Mouse (Mus musculus) layer of hippocampus, postnatal 25 days (tissue): Measurements from ENCODE around the gene 6030468B19Rik. TPM values are rescaled to one million over a fixed set of nuclear protein-coding genes. Genes with fewer than 3 reads are reported as not detected.
"Not testable (repeated sequence)": the region's sequence is repeated elsewhere in the genome, so short reads cannot be mapped to it uniquely, and the experiment has no call there.

ENCODE experiments used
- DNase-seq, 2 experiments: peaks; one replicate each; pipeline ENCODE4 v3.0.0; 2022; ENCODE audit warnings: mixed read lengths in 2 of 2, low spot score in 1 of 2; ENCODE audit errors: extremely low spot score in 1 of 2
- total RNA-seq, 2 experiments: library from RNA; stranded (reverse); gene quantifications; 2 replicates each; pipeline ENCODE4 v1.2.3; 2021

6030468B19Rik gene
- total RNA-seq, 2 experiments from 2014 or later = 0.35 TPM; not detected in 1

DNA sequence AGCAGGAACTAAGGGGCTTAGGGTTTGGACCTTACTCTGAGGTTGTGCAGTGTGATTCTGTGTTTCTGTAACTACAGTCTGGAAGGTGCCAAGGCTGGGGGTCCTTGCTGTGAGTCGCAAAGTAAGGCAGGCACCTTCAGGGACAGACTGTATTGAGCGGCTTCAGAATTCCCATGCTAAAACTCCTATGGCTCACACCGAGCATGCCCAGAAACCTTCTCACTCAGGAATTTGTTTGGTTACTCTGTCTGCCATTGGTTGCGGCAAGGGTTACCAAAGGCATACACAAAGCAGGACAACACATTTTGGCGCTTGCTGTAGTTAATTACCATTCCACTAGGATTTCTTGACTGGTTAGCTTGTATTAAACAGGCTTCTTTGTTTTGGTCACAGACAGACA is 28.7 kb downstream of the 6030468B19Rik start:
- DNase-seq = no peak

DNA sequence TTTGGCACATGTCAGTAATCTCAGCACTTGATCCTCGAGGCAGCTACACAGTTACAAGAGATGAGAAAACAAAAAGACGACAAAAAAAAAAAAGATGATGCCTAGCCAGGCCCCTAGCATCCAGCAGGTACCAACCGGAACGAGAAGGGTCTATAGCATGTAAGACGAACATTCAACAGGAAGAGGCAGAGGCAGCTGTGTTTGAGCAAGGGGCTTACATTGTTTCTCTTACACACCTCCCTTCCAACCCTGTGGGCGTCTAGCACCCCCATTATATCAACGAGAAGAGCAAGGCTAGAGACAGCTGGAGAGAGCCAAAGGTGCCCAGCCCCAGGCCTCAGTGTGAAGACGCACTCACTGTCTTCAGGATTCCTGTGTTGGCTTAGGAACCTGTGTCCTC is 29.5 kb downstream of the 6030468B19Rik start:
- no peak for DNase-seq

DNA sequence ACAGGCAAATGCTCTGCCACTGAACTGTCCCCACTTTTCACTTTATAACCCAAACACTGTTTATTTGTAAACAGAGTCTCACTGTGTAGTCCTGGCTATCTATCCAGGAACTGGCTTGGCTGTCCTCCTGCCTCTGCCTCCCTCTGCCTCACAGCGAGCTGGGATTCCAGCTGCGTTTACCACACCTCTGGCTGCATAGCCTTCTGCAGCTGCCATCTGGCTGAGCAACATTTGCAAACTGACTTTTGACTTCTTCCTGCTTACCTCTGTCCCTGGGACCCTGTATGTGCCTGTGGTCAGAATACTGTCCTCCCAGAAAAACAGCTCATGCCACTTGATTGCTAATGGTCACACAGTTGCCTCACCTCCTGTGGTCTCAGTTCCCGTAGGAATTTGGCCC is 29.9 kb downstream of the 6030468B19Rik start:
- no peak for DNase-seq

DNA sequence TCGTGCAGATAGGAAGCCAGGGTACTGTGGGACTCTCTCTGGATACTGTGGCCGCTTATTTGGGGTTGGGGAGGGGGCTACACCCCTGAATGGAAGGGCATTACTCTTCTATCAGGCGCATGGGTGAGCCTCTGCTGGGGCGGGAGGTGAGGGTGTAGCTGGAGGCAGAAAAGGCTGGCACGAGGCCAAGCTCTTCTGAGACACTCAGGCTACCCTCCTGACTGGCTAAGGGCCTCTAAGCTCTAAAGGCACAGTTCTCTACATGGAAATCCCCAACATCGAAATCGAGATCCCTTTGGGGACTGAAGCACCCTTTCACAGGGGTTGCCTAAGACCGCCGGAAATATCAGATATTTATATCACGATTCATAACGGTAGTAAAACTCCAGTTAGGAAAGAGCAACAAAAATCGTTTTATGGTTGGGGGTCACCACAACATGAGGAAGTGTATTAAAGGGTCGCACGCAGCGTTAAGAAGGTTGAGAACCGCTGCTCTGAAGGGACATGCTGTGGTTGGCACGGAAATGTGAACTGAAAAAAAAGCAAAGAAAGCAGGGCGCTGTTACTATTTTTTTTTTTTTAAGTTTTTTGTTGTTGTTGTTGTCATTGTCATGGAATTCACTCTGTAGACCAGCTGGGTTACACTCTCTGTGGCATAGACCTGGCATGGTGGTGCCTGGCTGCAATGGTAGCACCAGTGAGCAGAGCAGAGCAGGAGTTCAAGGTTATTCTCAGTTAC is 30.9 kb downstream of the 6030468B19Rik start:
- DNase-seq = no peak

DNA sequence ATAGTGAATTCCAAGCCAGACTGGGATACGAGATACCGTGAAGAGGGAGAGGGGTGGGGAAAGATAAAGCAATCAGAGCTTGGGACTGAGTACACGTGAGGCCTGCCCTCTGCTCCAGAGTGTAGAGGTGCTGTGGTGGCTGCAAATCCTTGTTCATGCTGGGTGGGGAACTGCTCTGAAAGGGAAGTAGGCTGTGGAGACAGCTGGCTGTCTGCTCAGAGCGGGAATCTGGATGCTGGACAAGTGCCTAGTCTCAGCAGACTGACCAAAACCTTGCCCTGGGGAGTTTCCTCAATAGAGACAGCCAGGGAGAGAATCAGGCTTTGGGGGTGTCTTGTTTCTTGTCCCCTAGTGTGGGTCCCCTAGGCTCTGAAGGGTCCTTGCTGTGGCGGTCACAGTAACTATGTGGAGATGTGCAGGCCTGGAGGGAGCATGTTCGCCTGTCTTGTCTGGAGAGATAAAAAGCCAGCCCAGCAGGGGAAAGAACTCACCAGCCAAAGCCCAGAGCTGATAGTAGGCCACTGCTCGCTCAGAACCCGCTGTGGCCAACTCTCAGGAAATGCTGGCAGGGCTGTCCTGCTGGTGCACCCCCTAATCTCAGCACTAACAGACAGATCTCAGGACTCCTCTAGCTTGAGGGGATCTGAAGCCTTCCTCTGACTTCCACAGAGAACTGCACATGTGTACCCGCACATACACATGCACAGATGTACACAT is 31.6 kb downstream of the 6030468B19Rik start:
- DNase-seq = no peak

DNA sequence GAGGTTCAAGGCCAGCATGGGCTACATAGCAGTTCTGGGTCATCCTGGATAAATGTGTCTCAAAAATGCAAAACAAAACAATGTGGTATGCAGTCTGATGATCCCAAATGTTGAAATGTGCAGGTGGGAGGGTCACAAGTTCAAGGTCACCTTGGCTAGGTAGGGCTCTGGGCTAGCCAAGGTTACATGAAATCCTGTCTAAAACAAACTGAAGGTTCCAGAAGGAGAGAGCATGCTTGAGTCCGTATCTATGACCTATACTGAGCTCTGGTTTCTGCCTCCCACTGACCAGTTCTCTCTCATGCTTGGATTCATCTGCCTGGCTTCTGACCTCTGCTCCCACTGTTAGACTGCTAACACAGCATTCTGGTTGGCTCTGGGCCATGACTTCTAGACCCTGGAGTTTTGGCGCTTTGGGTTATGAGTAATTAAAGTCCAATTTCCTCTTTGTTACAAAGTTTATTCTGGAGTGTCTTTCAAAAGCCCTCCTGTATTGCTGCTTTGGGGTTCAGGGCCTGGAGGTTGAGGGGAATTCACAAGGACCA is 32.3 kb downstream of the 6030468B19Rik start:
- no peak for DNase-seq

DNA sequence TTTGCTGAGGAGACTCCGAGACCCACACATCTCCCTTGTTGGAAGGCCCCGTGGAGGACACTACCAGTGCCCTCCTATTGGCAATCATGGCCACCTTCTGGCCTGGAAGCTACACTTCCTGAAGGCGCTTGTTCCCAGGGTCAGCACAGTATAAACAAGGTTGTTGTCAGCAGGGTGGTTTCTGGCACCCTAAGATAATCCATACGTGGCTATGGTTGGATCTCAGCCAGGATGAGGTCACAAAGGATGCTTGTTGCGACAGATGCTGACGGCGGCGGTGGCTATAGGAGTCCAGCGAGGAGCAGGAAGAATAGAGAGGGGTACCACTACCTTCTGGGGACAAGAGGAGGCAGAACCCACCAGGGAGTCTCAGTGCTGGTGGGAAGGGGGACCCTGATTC is 32.9 kb downstream of the 6030468B19Rik start:
- no peak for DNase-seq

DNA sequence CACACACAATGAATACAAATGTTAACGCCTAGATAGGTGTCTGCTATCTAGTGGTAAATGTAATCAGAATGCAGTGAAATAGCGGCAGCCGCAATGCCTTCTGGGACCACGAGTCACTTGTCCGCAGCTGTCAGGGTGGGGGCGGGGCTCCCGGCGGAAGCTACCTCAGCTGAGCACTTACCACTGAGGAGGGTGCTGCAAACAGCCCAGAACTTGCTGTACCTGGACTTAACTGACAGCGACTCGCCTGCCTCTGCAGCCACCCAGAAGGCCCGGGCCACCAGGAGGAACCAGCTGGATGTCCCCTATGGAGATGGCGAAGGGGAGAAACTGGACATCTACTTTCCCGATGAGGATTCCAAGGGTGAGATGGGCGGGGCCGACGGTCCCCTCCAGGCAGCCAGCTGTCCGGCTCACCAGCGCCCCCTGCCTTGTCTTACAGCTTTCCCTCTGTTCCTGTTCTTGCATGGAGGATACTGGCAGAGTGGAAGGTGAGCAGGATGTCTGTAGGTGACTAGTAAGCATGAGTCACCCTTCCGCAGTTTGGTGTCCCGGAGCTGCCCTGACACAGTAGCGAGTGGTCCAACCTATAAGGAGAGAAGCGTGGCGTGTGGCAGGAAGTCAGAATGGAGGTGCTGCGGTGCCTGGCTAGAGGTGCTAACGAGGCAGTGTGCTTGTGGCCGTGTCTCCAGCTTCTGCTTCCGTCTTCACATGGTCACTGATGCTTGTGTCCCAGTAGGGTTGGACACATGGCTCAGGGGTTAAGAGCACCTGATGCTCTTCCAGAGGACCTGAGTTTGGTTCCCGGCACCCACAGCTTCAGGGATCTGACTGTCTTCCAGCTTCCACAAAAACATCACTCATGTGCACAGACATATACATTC is 34.9 kb downstream of the 6030468B19Rik start:
- DNase-seq = peak; percentile 43 to 70

DNA sequence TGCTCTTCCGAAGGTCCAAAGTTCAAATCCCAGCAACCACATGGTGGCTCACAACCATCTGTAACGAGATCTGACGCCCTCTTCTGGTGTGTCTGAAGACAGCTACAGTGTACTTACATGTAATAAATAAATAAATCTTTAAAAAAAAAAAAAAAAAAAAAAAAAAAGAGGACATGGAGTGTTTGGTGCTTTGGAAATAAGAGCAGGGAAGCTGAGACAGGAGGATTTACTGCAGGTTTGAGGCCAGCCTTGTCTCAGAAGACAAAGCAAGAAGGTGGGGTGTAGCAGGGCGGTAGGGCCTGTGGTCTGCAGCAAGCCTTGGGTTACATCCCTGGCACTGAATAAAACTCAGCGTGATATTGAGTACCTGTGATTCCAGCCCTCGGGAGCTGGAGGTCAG is 36.0 kb downstream of the 6030468B19Rik start:
- DNase-seq = not testable (repeated sequence)

DNA sequence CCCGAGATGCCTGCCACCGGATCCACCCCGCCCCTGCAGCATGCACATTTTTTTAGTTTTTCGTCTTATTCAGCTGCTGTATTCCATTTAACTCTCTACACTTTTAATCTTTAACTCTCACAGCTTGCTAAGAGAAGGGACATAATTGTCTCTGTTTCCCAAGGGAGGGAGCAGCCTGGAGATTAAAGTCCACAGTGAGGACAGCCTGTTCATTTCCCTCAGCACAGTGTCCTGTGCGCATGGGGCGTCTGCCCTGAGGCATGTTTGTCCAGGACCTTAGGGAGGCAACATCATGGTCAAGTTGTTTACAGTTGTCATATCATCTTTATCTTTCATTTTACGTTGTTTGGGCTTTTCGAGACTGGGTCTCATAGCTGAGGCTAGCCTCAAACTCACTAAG is 36.6 kb downstream of the 6030468B19Rik start:
- DNase-seq = no peak

DNA sequence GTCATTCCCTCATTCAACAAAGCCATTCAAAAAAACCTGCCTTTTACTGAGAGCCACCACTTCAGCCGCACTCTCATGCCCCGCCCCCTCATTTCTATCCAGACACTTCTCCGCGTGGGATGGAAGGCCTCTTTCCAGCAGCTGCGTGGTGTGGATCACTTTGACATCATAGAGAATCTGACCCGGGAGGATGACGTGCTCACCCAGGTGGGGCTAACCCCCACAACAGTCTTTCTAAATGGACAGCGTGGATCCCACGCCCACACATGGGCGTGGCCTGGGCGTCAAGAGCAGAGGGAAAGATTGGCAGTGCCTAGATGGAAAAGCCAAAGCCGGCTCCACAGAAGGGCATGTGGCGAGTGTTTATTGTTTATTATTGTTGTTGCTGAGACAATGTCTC is 38.8 kb downstream of the 6030468B19Rik start:
- no peak for DNase-seq

DNA sequence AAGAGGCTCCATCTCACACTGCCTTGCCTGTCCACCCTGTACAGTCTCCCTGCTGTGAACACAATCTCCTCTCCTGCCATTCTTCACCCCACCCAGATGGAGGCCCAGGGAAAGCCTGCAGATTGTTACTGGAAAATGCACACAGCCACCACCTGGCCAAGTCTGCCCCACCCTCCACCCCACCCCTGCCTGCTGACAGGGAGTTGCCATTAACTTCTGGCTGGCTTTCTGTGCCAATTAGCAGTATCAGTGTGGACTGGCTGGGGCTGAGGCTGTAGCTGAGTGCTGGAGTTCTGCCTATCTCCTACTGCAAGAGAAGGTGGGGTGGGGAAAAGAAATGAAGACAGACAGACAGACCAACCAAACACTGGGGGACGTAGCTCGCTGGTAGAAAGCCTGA is 41.1 kb downstream of the 6030468B19Rik start:
- no peak for DNase-seq

DNA sequence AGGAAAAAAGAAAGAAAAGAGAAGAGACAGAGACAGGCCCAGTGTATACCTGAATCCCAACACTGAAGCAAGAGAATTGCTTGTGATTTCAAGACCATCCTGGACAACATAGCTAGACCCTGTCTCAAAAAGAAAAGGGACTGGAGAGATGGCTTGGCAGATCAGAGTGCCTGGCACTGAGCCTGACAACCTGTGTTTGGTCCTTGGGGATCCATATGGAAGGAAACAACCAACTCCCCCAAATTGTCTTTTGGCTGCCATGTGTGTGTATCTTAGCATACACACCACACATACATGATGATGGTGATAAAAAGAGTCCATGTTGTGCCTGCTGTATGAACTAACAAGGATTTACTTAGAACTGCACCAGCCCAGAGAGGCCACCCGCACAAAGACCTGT is 41.6 kb downstream of the 6030468B19Rik start:
- no peak for DNase-seq

DNA sequence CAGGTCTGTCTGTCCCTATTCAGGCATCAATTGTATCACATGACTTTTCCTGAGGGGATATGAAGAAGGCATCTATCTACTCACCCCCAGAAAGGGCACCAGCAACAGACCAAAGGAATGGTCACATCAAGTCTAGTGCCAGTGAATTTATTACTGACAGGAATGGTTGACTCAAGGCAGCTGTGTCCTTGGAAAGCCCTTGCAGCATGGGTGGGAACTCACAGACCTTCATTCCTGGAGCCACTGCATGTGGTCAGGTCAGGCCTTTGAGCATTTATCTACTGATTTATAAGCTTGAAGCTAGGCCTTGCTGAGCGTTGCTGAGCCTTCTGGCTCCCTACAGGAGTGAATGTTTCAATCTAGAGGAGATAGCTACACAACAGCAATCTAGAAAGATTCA is 43.5 kb downstream of the 6030468B19Rik start:
- no peak for DNase-seq

DNA sequence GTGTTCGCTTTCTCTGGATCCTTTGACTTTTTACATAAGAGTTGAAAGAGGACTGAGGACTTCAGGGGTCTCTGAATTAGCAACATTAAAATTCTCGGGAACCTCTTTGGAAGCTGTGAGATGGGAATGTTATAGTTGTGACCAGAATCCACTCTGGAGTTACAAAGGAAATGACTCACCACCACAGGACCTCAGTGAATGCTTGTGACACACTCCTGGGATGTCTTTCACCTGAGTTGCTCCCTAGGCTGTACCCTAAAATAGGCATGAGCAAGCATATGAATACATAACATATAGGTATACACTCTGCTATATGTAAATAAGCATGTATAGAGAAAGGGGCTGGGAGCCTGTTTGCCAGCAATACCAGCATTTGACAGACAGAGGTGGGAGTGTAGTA is 46.0 kb downstream of the 6030468B19Rik start:
- no peak for DNase-seq

DNA sequence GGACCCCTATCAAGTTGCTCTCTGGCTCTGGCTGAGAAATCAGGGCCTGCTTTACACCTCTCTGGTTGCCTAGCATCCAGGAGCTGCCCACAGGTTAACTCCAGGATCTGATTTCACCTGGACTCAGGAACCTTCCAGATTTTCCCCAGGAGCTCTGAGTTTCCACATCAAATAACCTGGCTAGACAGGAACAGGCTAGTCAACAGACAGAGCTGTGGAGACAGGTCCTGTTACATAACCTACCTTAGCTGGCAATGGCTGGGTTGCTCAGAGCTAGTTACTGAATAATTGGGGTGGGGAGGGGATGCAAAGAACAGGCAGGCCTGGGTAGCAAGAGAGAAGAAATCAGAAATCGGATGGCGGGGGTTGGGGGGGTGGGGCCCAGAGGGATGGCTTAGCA is 47.5 kb downstream of the 6030468B19Rik start:
- DNase-seq = no peak

DNA sequence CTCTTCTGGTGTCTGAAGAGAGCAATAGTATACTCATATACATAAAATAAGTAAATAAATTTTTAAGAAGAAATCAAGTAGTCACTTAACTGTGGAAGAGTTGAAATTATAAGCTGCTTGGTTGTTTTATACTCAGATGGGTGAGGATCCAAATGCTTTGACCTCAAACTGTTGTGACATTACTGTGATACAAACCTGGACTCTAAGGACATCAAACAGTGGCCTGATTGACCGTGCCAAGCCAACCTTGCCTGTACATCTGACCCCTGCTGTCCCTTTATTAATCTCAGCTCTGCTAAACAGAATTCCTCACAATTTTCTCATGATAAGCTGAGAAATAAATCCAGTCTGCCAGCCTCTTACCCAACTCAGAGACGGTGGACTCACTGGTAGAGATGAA is 48.2 kb downstream of the 6030468B19Rik start:
- DNase-seq = no peak

DNA sequence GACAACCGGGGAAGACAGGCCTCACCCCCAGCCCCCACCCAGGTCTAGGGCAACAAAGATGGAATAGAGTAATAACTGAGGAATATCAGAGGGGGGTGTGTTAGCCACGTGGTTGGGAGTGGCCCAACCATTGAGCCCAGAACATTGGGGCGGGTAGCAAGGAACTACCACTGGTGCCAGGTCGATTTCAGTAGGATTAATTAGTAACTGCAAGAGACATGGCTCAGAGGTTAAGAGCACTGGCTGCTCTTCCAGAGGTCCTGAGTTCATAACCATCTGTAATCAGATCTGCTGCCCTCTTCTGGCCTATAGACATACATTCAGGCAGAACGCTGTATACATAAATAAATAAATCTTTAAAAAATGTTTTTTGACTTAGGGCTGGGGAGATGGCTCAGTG is 49.2 kb downstream of the 6030468B19Rik start:
- DNase-seq = no peak

DNA sequence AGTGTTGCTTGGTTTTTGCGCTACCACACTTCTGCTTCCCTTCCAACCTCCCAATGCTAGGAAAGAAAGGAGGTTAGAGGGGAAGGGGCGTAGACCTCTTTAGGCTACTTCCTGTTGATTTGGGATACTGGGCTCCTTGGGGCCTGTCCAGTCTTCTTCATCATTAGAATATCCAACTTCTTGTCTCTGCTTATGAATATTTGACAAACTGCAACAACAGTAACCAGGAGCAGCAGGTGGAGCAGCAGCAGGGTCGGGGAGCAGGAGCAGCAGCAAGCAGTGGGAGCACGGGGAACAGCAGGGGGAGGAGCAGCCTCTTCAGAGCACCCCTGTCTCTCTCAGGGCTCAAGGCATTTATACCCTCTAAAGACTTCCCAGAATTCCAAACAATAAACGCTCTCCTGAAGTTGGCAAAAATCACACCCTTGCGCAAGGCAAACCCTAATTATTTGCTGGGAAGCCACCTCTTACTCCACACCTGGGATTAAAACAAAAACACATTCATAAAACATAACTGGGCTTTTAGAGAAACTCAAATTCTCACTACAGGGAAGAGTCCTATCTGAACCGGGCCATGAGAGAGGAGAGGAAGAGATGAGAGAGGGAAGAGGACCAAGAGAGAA is 50.2 kb downstream of the 6030468B19Rik start:
- no peak for DNase-seq

DNA sequence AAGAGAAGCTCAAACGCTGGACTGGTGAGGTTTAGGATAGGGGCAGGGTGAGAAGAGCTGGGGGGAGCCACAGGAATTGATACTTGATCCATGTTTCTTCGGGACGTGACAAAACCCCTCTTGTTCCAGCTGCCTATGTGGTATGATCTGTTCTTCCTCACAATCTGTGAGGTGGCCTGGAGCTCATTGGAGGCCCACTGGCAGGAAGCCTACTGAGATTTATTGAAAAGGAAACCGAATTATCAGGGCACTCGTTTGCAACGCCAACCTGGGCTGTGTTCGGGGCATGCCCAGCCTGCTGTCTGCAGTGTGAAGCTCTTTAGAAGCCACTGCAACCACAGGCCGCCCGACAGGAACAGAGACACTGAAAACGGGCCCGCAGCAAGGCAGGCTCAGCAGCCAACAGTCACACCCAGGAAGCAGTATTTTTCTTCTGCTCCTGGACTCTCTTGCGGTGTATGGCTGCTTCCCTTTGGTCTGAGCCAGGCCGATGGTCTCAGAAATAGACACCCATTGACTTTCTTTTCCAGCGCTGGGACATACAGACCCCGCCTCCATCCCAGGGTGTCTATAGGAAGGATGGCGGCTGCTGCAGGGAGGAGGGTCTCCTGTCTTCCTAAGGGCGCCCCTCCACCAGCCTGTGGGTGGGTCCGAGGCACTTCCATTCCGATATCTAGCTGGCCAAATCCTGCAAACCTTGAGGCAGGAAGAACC is 51.0 kb downstream of the 6030468B19Rik start:
- DNase-seq = no peak
